Mouse (Mus musculus): Measurements from ENCODE around the gene Tanc1. TPM values are rescaled to one million over a fixed set of nuclear protein-coding genes. Genes with fewer than 3 reads are reported as not detected.

Gene Tanc1
- polyA plus RNA-seq, 1 experiment from 2014 or later: 2.4 TPM

GRCm38 (mm10) chr2:59629829-59630228 is 18.0 kb downstream of the Tanc1 start:
- no peak overlapping the region for H3K4me3 ChIP-seq (replicated peaks)
- WGBS (ENCODE audit: insufficient replicate concordance): 53% methylated on average over 4 of the region's 4 CpGs
- no peak for ATAC-seq (ENCODE audit: insufficient read depth)

DNA sequence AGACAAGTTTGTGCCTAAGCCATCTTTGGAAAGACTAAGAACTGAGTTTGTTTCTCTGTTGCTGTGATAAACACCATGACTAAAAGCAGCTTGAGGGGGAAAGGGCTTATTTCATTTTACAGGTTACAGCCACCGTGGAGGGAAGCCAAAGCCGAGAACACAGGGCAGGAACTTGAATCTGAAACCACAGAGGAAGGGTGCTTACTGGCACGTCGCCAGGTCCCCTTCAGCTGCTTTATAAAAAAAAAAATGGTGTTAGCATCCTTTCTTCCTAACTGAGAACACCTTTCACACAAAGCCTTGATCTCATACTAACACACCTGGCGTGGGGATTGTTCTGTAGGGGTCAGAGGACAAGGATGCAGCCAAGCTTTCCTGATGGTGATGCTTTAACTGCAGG is 19.6 kb downstream of the Tanc1 start:
- H3K4me2 ChIP-seq: no peak overlapping the region
- no peaks in the 10 kb centered on the region for H3K4me1 ChIP-seq (replicated peaks)
- no peaks in the 10 kb centered on the region for H3K36me3 ChIP-seq (replicated peaks)
- no peak overlapping the region for H3K9ac ChIP-seq
- no peaks in the 10 kb centered on the region for H3K27me3 ChIP-seq
- WGBS (ENCODE audit: insufficient replicate concordance): 22% methylated on average over 5 of the region's 5 CpGs
- H3K4me3 ChIP-seq (replicated peaks): no peak overlapping the region
- H3K9me3 ChIP-seq (replicated peaks): no peaks in the 10 kb centered on the region
- no peak overlapping the region for H3K27ac ChIP-seq (replicated peaks)
- ATAC-seq (ENCODE audit: insufficient read depth): no peak

More at GRCm38 (mm10) chr2:59629829-59630228, 18.0 kb downstream of the Tanc1 start:
- Histone ChIP-seq H3K4me2 (no peak overlapping the region), H3K27ac (replicated peaks) (no peak overlapping the region), H3K27me3 (no peaks in the 10 kb centered on the region), H3K9me3 (replicated peaks) (no peaks in the 10 kb centered on the region), H3K36me3 (replicated peaks) (no peaks in the 10 kb centered on the region), H3K9ac (no peak overlapping the region), H3K4me1 (replicated peaks) (no peaks in the 10 kb centered on the region)

DNA sequence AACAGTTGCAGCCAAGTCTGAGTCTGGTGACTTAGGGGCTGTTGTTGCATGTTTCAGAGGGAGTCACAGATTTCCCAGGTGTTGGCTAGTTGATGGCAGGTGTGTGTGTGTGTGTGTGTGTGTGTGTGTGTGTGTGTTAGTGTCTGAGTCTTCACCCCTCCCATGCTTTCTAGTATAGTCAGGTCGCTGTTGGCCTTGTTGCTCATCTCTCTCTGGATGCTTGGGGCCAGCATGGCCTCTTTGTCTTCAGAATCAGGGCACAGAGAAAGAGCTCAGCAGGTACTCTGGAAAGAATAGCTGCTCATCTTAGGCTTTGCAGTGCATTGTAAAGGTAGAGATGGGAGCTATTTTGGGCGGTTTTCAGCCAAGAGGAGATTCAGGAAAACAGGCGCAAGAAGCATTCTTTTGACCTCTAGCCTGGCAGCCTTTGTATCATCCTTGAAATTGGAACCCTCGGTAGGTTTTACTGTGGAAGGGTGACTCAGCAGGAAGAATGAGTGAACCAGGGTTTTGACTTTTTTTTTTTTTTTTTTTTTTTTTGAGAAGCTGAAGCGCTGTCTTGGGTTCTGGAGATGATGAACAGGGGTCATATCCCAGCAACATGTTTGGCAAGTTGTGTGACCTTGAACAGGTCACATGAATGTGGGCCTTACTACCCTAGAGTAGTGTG is 22.1 kb downstream of the Tanc1 start:
- Histone ChIP-seq H3K27ac (replicated peaks) (no peak overlapping the region), H3K4me2 (no peak overlapping the region), H3K9me3 (replicated peaks) (no peaks in the 10 kb centered on the region), H3K36me3 (replicated peaks) (no peaks in the 10 kb centered on the region), H3K4me3 (replicated peaks) (no peak overlapping the region), H3K9ac (no peak overlapping the region), H3K27me3 (no peaks in the 10 kb centered on the region), H3K4me1 (replicated peaks) (no peaks in the 10 kb centered on the region)
- no peak for ATAC-seq (ENCODE audit: insufficient read depth)
- 58% methylated on average over 5 of the region's 5 CpGs for WGBS (ENCODE audit: insufficient replicate concordance)

DNA sequence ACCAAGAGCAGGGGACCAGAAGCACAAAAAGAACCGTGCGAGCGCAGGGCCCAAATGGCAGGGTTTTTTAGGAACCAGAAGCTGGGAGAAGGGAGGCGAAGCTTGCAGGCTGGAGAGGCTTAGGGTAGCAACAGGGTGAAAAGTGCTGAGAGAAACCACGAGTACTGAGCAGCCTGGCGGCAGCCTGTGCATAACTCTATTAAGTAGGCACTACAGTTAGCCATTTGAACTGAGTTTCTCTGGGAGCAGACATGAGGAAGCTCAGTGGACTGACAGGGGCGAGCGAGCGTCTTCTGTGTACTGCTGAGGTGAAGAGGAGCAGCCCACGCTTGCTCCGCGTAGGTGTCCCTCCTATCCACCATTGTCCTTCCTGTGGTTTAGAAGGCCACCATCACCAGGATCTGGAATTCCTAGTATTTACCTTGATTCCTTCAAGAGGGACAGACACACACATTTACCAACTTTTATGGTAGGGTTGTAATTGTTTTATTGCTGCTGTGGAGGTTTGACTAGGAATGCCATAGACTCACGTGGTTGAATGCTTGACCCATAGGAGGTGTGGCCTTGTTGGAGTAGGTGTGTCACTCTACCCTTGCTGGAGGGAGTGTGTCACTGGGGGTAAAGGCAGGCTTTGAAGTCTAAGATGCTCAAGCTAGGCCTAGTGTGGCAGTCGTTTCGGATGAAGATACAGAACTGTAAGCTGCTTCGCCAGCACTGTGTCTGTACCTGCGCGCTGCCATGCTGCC is 25.4 kb downstream of the Tanc1 start:
- Histone ChIP-seq H3K27ac (replicated peaks) (no peak overlapping the region), H3K27me3 (no peaks in the 10 kb centered on the region), H3K4me1 (replicated peaks) (no peaks in the 10 kb centered on the region), H3K9me3 (replicated peaks) (no peaks in the 10 kb centered on the region), H3K9ac (no peak overlapping the region), H3K36me3 (replicated peaks) (no peaks in the 10 kb centered on the region), H3K4me3 (replicated peaks) (no peak overlapping the region), H3K4me2 (no peak overlapping the region)
- ATAC-seq (ENCODE audit: insufficient read depth): no peak
- WGBS (ENCODE audit: insufficient replicate concordance): 72% methylated on average over 18 of the region's 18 CpGs

- Histone ChIP-seq H3K9ac (no peak overlapping the region), H3K4me2 (no peak overlapping the region), H3K27ac (replicated peaks) (no peak overlapping the region), H3K27me3 (no peaks in the 10 kb centered on the region), H3K36me3 (replicated peaks) (no peaks in the 10 kb centered on the region), H3K4me3 (replicated peaks) (no peak overlapping the region), H3K9me3 (replicated peaks) (no peaks in the 10 kb centered on the region), H3K4me1 (replicated peaks) (peaks cover 17% of the 10 kb centered on the region)
- 13% methylated on average over 8 of the region's 8 CpGs for WGBS (ENCODE audit: insufficient replicate concordance)
- ATAC-seq (ENCODE audit: insufficient read depth): no peak
These were observed 30.9 kb downstream of the Tanc1 start for GRCm38 (mm10) chr2:59642722-59643121.

- H3K9me3 ChIP-seq (replicated peaks): no peaks in the 10 kb centered on the region
- no peak overlapping the region for H3K4me3 ChIP-seq (replicated peaks)
- no peak overlapping the region for H3K4me2 ChIP-seq
- H3K27ac ChIP-seq (replicated peaks): no peak overlapping the region
- no peak for ATAC-seq (ENCODE audit: insufficient read depth)
- H3K36me3 ChIP-seq (replicated peaks): no peaks in the 10 kb centered on the region
- 14% methylated on average over 5 of the region's 5 CpGs for WGBS (ENCODE audit: insufficient replicate concordance)
- peaks cover 17% of the 10 kb centered on the region for H3K4me1 ChIP-seq (replicated peaks)
- no peak overlapping the region for H3K9ac ChIP-seq
- peaks cover 3% of the 10 kb centered on the region; the same call in 1 of the 2 replicates for H3K27me3 ChIP-seq
These were observed 33.0 kb downstream of the Tanc1 start for GRCm38 (mm10) chr2:59644816-59645215.

- Histone ChIP-seq H3K9ac (no peak overlapping the region), H3K4me2 (no peak overlapping the region), H3K27me3 (peaks cover 3% of the 10 kb centered on the region; the same call in 1 of the 2 replicates), H3K4me1 (replicated peaks) (peaks cover 17% of the 10 kb centered on the region), H3K9me3 (replicated peaks) (no peaks in the 10 kb centered on the region), H3K36me3 (replicated peaks) (no peaks in the 10 kb centered on the region), H3K4me3 (replicated peaks) (no peak overlapping the region), H3K27ac (replicated peaks) (no peak overlapping the region)
- ATAC-seq (ENCODE audit: insufficient read depth): no peak
- WGBS (ENCODE audit: insufficient replicate concordance): 46% methylated on average over 3 of the region's 3 CpGs
These were observed 33.7 kb downstream of the Tanc1 start for GRCm38 (mm10) chr2:59645515-59645914.

- Histone ChIP-seq H3K4me3 (replicated peaks) (no peak overlapping the region), H3K9ac (no peak overlapping the region), H3K27ac (replicated peaks) (no peak overlapping the region), H3K4me2 (no peak overlapping the region), H3K36me3 (replicated peaks) (no peaks in the 10 kb centered on the region), H3K4me1 (replicated peaks) (peaks cover 17% of the 10 kb centered on the region), H3K27me3 (peaks cover 3% of the 10 kb centered on the region; the same call in 1 of the 2 replicates), H3K9me3 (replicated peaks) (no peaks in the 10 kb centered on the region)
- ATAC-seq (ENCODE audit: insufficient read depth): no peak
- 28% methylated on average over 20 of the region's 20 CpGs for WGBS (ENCODE audit: insufficient replicate concordance)
These were observed 35.0 kb downstream of the Tanc1 start for GRCm38 (mm10) chr2:59646740-59647390.

DNA sequence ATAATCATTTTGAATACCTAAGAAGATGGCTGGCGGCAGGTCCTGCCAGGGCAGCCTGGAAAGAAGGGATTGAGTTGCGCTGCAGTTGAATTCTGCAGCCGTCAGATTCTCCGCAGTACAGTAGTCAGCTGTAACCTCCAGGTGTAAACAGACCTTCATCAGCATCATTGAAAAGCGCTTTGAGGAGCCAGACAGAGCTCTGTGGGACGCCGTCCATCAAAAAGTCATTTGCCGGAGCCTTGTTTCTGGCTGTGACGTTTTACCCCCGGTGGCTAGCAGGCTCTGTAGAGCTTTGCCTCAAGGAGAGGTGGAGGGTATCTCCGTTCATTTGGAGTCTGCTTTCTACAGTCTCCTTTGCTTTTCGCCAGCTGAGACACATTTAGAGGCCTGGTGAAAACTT is 36.6 kb downstream of the Tanc1 start:
- Histone ChIP-seq H3K9me3 (replicated peaks) (no peaks in the 10 kb centered on the region), H3K4me2 (no peak overlapping the region), H3K9ac (no peak overlapping the region), H3K36me3 (replicated peaks) (no peaks in the 10 kb centered on the region), H3K27me3 (peaks cover 3% of the 10 kb centered on the region; the same call in 1 of the 2 replicates), H3K27ac (replicated peaks) (no peak overlapping the region), H3K4me1 (replicated peaks) (peaks cover 14% of the 10 kb centered on the region), H3K4me3 (replicated peaks) (no peak overlapping the region)
- 42% methylated on average over 12 of the region's 12 CpGs for WGBS (ENCODE audit: insufficient replicate concordance)
- no peak for ATAC-seq (ENCODE audit: insufficient read depth)

GRCm38 (mm10) chr2:59651801-59652200 is 40.0 kb downstream of the Tanc1 start:
- Histone ChIP-seq H3K36me3 (replicated peaks) (no peaks in the 10 kb centered on the region), H3K4me1 (replicated peaks) (peaks cover 5% of the 10 kb centered on the region; the same call in 1 of the 2 replicates), H3K27me3 (peaks cover 3% of the 10 kb centered on the region; the same call in 1 of the 2 replicates), H3K9me3 (replicated peaks) (no peaks in the 10 kb centered on the region), H3K9ac (no peak overlapping the region), H3K4me2 (no peak overlapping the region), H3K4me3 (replicated peaks) (no peak overlapping the region), H3K27ac (replicated peaks) (no peak overlapping the region)
- ATAC-seq (ENCODE audit: insufficient read depth): no peak
- 75% methylated on average over 8 of the region's 8 CpGs for WGBS (ENCODE audit: insufficient replicate concordance)

DNA sequence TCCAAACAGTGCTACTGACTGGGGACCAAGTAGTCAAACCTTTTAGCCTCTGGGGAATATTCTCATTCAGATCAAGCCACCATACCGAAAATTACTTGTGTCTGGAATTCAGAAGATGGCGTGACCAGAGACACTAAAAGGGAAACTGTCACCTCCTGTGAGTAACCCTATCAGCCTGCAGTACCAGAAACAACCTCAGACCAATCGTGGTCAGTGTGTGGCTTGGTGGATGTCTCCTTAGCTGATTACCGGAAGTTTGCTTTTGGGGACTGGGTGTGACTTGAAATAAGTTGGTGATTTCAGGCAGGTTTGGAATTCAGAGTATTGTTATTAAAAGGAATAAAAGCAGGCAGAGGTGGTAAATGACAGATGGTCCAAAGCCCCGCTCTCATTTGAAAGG is 40.9 kb downstream of the Tanc1 start:
- H3K4me3 ChIP-seq (replicated peaks): no peak overlapping the region
- 0 out of 2 replicates have a peak overlapping the region, but pooled peaks have one; percentile 3 for H3K27ac ChIP-seq (replicated peaks)
- peaks cover 3% of the 10 kb centered on the region; the same call in 1 of the 2 replicates for H3K27me3 ChIP-seq
- 31% methylated on average over 5 of the region's 5 CpGs for WGBS (ENCODE audit: insufficient replicate concordance)
- H3K36me3 ChIP-seq (replicated peaks): no peaks in the 10 kb centered on the region
- ATAC-seq (ENCODE audit: insufficient read depth): no peak
- H3K4me1 ChIP-seq (replicated peaks): no peaks in the 10 kb centered on the region; the same call in 1 of the 2 replicates
- no peak overlapping the region for H3K9ac ChIP-seq
- no peaks in the 10 kb centered on the region for H3K9me3 ChIP-seq (replicated peaks)
- H3K4me2 ChIP-seq: no peak overlapping the region
